Mouse (Mus musculus) liver, embryonic 14.5 days (tissue): ENCODE results near the gene Hcrtr2.

Experiments
- CTCF ChIP-seq: IDR thresholded peaks from 2 replicates; pipeline ENCODE4 v1.5.1; 2016; ENCODE audit warnings: antibody characterized with exemption, low read depth, control low read depth
- EP300 ChIP-seq: IDR thresholded peaks from 2 replicates; pipeline ENCODE4 v1.6.1; 2016; ENCODE audit warnings: antibody characterized with exemption, low read depth

- TF ChIP-seq EP300: no peak
- no peak for TF ChIP-seq CTCF
Observed at GRCm38 (mm10) chr9:76230400-76230799, 93.3 kb downstream of the Hcrtr2 start.
